Mouse (Mus musculus) gonadal fat pad, adult 2 months (tissue): Measurements from ENCODE around the gene Gm16253. TPM values are rescaled to one million over a fixed set of nuclear protein-coding genes. Genes with fewer than 3 reads are reported as not detected.

ENCODE experiments used
- DNase-seq: peaks from one replicate; pipeline ENCODE4 v3.0.0-alpha.2; 2012; ENCODE audit warnings: low read depth
- polyA plus RNA-seq: library from polyadenylated mRNA; depleted of rRNA; stranded (reverse); fragments of >200 nt; gene quantifications from 2 replicates; pipeline ENCODE4 v1.2.3, GENCODE M21; 2012

The Gm16253 gene
- polyA plus RNA-seq, 1 experiment: not detected

- DNase-seq: no peak
Measured at GRCm38 (mm10) chr3:96557694-96558093, 19.1 kb upstream of the Gm16253 start, which contains the start of gene Txnip. Gene Txnip, plus strand, starts transcription at chr3:96557957.

- DNase-seq: no peak
Measured at GRCm38 (mm10) chr3:96558159-96558558, 18.6 kb upstream of the Gm16253 start.

- DNase-seq: no peak
Measured at GRCm38 (mm10) chr3:96558668-96559196, 18.1 kb upstream of the Gm16253 start.

- no peak for DNase-seq
Measured at GRCm38 (mm10) chr3:96559398-96559910, 17.3 kb upstream of the Gm16253 start.

- no peak for DNase-seq
Measured at GRCm38 (mm10) chr3:96559911-96560850, 16.6 kb upstream of the Gm16253 start.

- no peak for DNase-seq
Measured at GRCm38 (mm10) chr3:96560881-96561668, 15.7 kb upstream of the Gm16253 start.

- DNase-seq: no peak
Measured at GRCm38 (mm10) chr3:96561946-96562681, 14.7 kb upstream of the Gm16253 start.

GRCm38 (mm10) chr3:96563267-96563666, 13.5 kb upstream of the Gm16253 start:
- DNase-seq: no peak

- no peak for DNase-seq
Measured at GRCm38 (mm10) chr3:96563911-96564632, 12.7 kb upstream of the Gm16253 start.

- no peak for DNase-seq
Measured at GRCm38 (mm10) chr3:96564633-96565032, 12.2 kb upstream of the Gm16253 start.

- DNase-seq: no peak
Measured at GRCm38 (mm10) chr3:96565105-96565504, 11.7 kb upstream of the Gm16253 start.

GRCm38 (mm10) chr3:96566661-96567450, 9.9 kb upstream of the Gm16253 start:
- no peak for DNase-seq

GRCm38 (mm10) chr3:96568605-96569004, 8.2 kb upstream of the Gm16253 start:
- DNase-seq: no peak

GRCm38 (mm10) chr3:96569506-96569905, 7.3 kb upstream of the Gm16253 start:
- DNase-seq: no peak

- no peak for DNase-seq
Measured at GRCm38 (mm10) chr3:96569966-96570605, 6.7 kb upstream of the Gm16253 start.

GRCm38 (mm10) chr3:96570643-96571042, 6.1 kb upstream of the Gm16253 start:
- no peak for DNase-seq

- DNase-seq: no peak
Measured at GRCm38 (mm10) chr3:96571336-96571735, 5.4 kb upstream of the Gm16253 start.

GRCm38 (mm10) chr3:96571896-96572698, 4.7 kb upstream of the Gm16253 start:
- DNase-seq: no peak
